Mouse (Mus musculus) brain, embryonic 14.5 days (tissue): Measurements from ENCODE around the gene Arf6.
"Not testable (repeated sequence)": the region's sequence is repeated elsewhere in the genome, so short reads cannot be mapped to it uniquely, and the experiment has no call there.

Source experiments
- CTCF ChIP-seq: fragments of 200-500 bp; IDR thresholded peaks from 2 replicates; pipeline ENCODE4 v1.5.1; 2012; ENCODE audit warnings: inconsistent platforms, mild to moderate bottlenecking, moderate library complexity, borderline replicate concordance; ENCODE audit not compliant: insufficient read depth, insufficient read length; ENCODE audit errors: extremely low read depth
- POLR2A ChIP-seq: fragments of 200-500 bp; IDR thresholded peaks from 2 replicates; pipeline ENCODE4 v1.6.1; 2012; ENCODE audit warnings: mild to moderate bottlenecking, inconsistent platforms, borderline replicate concordance; ENCODE audit not compliant: poor library complexity, insufficient read depth, insufficient read length, severe bottlenecking; ENCODE audit errors: extremely low read depth

DNA sequence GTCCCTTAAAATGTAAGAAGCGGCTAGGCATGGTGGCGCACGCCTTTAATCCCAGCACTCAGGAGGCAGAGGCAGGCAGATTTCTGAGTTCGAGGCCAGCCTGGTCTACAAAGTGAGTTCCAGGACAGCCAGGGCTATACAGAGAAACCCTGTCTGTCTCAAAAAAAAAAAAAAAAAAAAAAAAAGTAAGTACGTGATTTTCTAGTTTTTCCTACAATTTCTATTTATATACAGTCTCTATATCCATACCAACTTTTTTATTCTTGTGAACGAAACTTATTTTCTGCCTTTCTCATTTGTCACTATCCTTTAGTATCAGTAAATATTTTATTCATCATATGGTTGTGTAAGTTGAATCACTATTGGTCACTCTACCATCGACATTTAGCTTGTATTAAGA lies 8.8 kb upstream of the Arf6 start:
- not testable (repeated sequence) for TF ChIP-seq CTCF, POLR2A
